Mouse (Mus musculus): Measurements from ENCODE around the gene Jag2. TPM values are rescaled to one million over a fixed set of nuclear protein-coding genes. Genes with fewer than 3 reads are reported as not detected.

Jag2 gene
- polyA plus RNA-seq, 2 experiments, result 0.09 to 0.51 TPM

GRCm38 (mm10) chr12:112861911-112862321 lies 67.7 kb downstream of the Jag2 start:
- DNase-seq (ENCODE audit: low read depth in 3 of 3, low spot score in 3 of 3) (no peak), ATAC-seq (ENCODE audit: insufficient read depth) (no peak)
- WGBS (ENCODE audit: insufficient replicate concordance), result 64% methylated on average over 9 of the region's 9 CpGs
- H3K27ac ChIP-seq, result no peak overlapping the region
- no peaks in the 10 kb centered on the region for H3K27me3 ChIP-seq (ENCODE audit: control insufficient read depth, insufficient read depth, low read length)
- no peaks in the 10 kb centered on the region for H3K36me3 ChIP-seq (replicated peaks; ENCODE audit: control insufficient read depth, insufficient read depth, low read depth)
- H3K9ac ChIP-seq (replicated peaks), result no peak overlapping the region
- H3K4me3 ChIP-seq (ENCODE audit: insufficient read depth in 1 of 2, low read depth in 2 of 2, low read length in 2 of 2), result no peak overlapping the region
- TF ChIP-seq EP300 (IDR thresholded peaks at IDR 0.05; ENCODE audit: low read depth) (no peak), CTCF (IDR thresholded peaks at IDR 0.05; ENCODE audit: low read depth) (no peak)
- no peaks in the 10 kb centered on the region for H3K9me3 ChIP-seq (ENCODE audit: control insufficient read depth, low read length)
- H3K4me1 ChIP-seq (replicated peaks; ENCODE audit: control insufficient read depth in 2 of 2, insufficient read depth in 2 of 2, low read length in 1 of 2), result peaks cover 0 to 3% of the 10 kb centered on the region in 2 experiments; a peak in 1 of 4 replicates
- no peak overlapping the region for H3K4me2 ChIP-seq (ENCODE audit: low read depth)

GRCm38 (mm10) chr12:112860765-112861164 lies 68.8 kb downstream of the Jag2 start:
- TF ChIP-seq CTCF (IDR thresholded peaks at IDR 0.05; ENCODE audit: low read depth) (no peak), EP300 (IDR thresholded peaks at IDR 0.05; ENCODE audit: low read depth) (no peak)
- H3K9me3 ChIP-seq (ENCODE audit: control insufficient read depth, low read length), result no peaks in the 10 kb centered on the region
- H3K36me3 ChIP-seq (replicated peaks; ENCODE audit: control insufficient read depth, insufficient read depth, low read depth), result no peaks in the 10 kb centered on the region
- H3K27ac ChIP-seq, result no peak overlapping the region
- 39% methylated on average over 7 of the region's 7 CpGs for WGBS (ENCODE audit: insufficient replicate concordance)
- no peak overlapping the region for H3K4me3 ChIP-seq (ENCODE audit: insufficient read depth in 1 of 2, low read depth in 2 of 2, low read length in 2 of 2)
- no peak overlapping the region for H3K4me2 ChIP-seq (ENCODE audit: low read depth)
- H3K4me1 ChIP-seq (replicated peaks; ENCODE audit: control insufficient read depth in 2 of 2, insufficient read depth in 2 of 2, low read length in 1 of 2), result peaks cover 0 to 3% of the 10 kb centered on the region in 2 experiments; a peak in 1 of 4 replicates
- DNase-seq (ENCODE audit: low read depth in 3 of 3, low spot score in 3 of 3) (no peak), ATAC-seq (ENCODE audit: insufficient read depth) (no peak)
- no peak overlapping the region for H3K9ac ChIP-seq (replicated peaks)
- H3K27me3 ChIP-seq (ENCODE audit: control insufficient read depth, insufficient read depth, low read length), result no peaks in the 10 kb centered on the region

GRCm38 (mm10) chr12:112859930-112860329 lies 69.6 kb downstream of the Jag2 start:
- ATAC-seq (ENCODE audit: insufficient read depth) (no peak), DNase-seq (ENCODE audit: low read depth in 3 of 3, low spot score in 3 of 3) (no peak)
- WGBS (ENCODE audit: insufficient replicate concordance), result 20% methylated on average over 8 of the region's 8 CpGs
- Histone ChIP-seq H3K9ac (replicated peaks) (no peak overlapping the region), H3K27ac (no peak overlapping the region), H3K4me2 (ENCODE audit: low read depth) (no peak overlapping the region), H3K4me3 (ENCODE audit: insufficient read depth in 1 of 2, low read depth in 2 of 2, low read length in 2 of 2) (no peak overlapping the region; a peak in 1 of 4 replicates), H3K36me3 (replicated peaks; ENCODE audit: control insufficient read depth, insufficient read depth, low read depth) (no peaks in the 10 kb centered on the region), H3K9me3 (ENCODE audit: control insufficient read depth, low read length) (no peaks in the 10 kb centered on the region), H3K4me1 (replicated peaks; ENCODE audit: control insufficient read depth in 2 of 2, insufficient read depth in 2 of 2, low read length in 1 of 2) (peaks cover 0 to 1% of the 10 kb centered on the region in 2 experiments; a peak in 1 of 4 replicates), H3K27me3 (ENCODE audit: control insufficient read depth, insufficient read depth, low read length) (no peaks in the 10 kb centered on the region)
- TF ChIP-seq CTCF (IDR thresholded peaks at IDR 0.05; ENCODE audit: low read depth), result no peak
- TF ChIP-seq EP300 (IDR thresholded peaks at IDR 0.05; ENCODE audit: low read depth), result no peak

- WGBS (ENCODE audit: insufficient replicate concordance), result 65% methylated on average over 9 of the region's 9 CpGs
- ATAC-seq (ENCODE audit: insufficient read depth), result no peak
- H3K4me2 ChIP-seq (ENCODE audit: low read depth), result no peak overlapping the region
These were observed 70.8 kb downstream of the Jag2 start for GRCm38 (mm10) chr12:112858581-112859336.

More at GRCm38 (mm10) chr12:112858581-112859336, 70.8 kb downstream of the Jag2 start:
- DNase-seq (ENCODE audit: low read depth in 3 of 3, low spot score in 3 of 3), result no peak
- Histone ChIP-seq H3K36me3 (replicated peaks; ENCODE audit: control insufficient read depth, insufficient read depth, low read depth) (no peaks in the 10 kb centered on the region), H3K9ac (replicated peaks) (no peak overlapping the region), H3K4me3 (ENCODE audit: insufficient read depth in 1 of 2, low read depth in 2 of 2, low read length in 2 of 2) (no peak overlapping the region), H3K4me1 (replicated peaks; ENCODE audit: control insufficient read depth in 2 of 2, insufficient read depth in 2 of 2, low read length in 1 of 2) (peaks cover 0 to 1% of the 10 kb centered on the region in 2 experiments; a peak in 1 of 4 replicates), H3K9me3 (ENCODE audit: control insufficient read depth, low read length) (no peaks in the 10 kb centered on the region), H3K27me3 (ENCODE audit: control insufficient read depth, insufficient read depth, low read length) (no peaks in the 10 kb centered on the region), H3K27ac (no peak overlapping the region)
- no peak for TF ChIP-seq EP300 (IDR thresholded peaks at IDR 0.05; ENCODE audit: low read depth)
- no peak for TF ChIP-seq CTCF (IDR thresholded peaks at IDR 0.05; ENCODE audit: low read depth)

Small RNA genes within 50 kb of the gene (microRNA-seq; reads per million reads assigned to microRNA genes)
- gene Mir6941, result not detected

Other genes with a start within 250 kb of the Jag2 start
- gene Cep170b, start 209.3 kb downstream of the Jag2 start, polyA plus RNA-seq (2012; rRNA removed), result 3.4 and 4.2 TPM in 2 replicates
- 1.9 and 2.6 TPM in 2 replicates for gene Cep170b, start 209.3 kb downstream of the Jag2 start, polyA plus RNA-seq (2014; fragmentation: Nextera tagmentation; extraction: Ambion mirVana)
- 13.3 and 14.3 TPM in 2 replicates for gene Pld4, start 169.1 kb downstream of the Jag2 start, polyA plus RNA-seq (2012; rRNA removed)
- gene Pld4, start 169.1 kb downstream of the Jag2 start, polyA plus RNA-seq (2014; fragmentation: Nextera tagmentation; extraction: Ambion mirVana), result 12.5 and 14.7 TPM in 2 replicates
- 0.06 and 0.10 TPM in 2 replicates for gene Ahnak2, start 127.1 kb downstream of the Jag2 start, polyA plus RNA-seq (2012; rRNA removed)
- 0.13 and 0.14 TPM in 2 replicates for gene Ahnak2, start 127.1 kb downstream of the Jag2 start, polyA plus RNA-seq (2014; fragmentation: Nextera tagmentation; extraction: Ambion mirVana)
- gene Clba1, start 120.8 kb downstream of the Jag2 start, polyA plus RNA-seq (2012; rRNA removed), result 0.15 and 0.21 TPM in 2 replicates
- 0.25 and 0.40 TPM in 2 replicates for gene Clba1, start 120.8 kb downstream of the Jag2 start, polyA plus RNA-seq (2014; fragmentation: Nextera tagmentation; extraction: Ambion mirVana)
- 34.1 and 39.9 TPM in 2 replicates for gene Cdca4, start 100.4 kb downstream of the Jag2 start, polyA plus RNA-seq (2012; rRNA removed)
- gene Cdca4, start 100.4 kb downstream of the Jag2 start, polyA plus RNA-seq (2014; fragmentation: Nextera tagmentation; extraction: Ambion mirVana), result 61.3 and 66.9 TPM in 2 replicates
- gene Gpr132, start 61.5 kb downstream of the Jag2 start, polyA plus RNA-seq (2012; rRNA removed), result 0.30 and 0.51 TPM in 2 replicates
- 0.16 and 0.27 TPM in 2 replicates for gene Gpr132, start 61.5 kb downstream of the Jag2 start, polyA plus RNA-seq (2014; fragmentation: Nextera tagmentation; extraction: Ambion mirVana)
- 6.3 and 7.5 TPM in 2 replicates for gene Nudt14, start 12.3 kb upstream of the Jag2 start, polyA plus RNA-seq (2012; rRNA removed)
- 16.9 and 18.4 TPM in 2 replicates for gene Nudt14, start 12.3 kb upstream of the Jag2 start, polyA plus RNA-seq (2014; fragmentation: Nextera tagmentation; extraction: Ambion mirVana)
- gene Btbd6, start 46.7 kb upstream of the Jag2 start, polyA plus RNA-seq (2012; rRNA removed), result 4.1 and 5.5 TPM in 2 replicates
- gene Btbd6, start 46.7 kb upstream of the Jag2 start, polyA plus RNA-seq (2014; fragmentation: Nextera tagmentation; extraction: Ambion mirVana), result 3.3 and 4.6 TPM in 2 replicates
- 21.5 and 32.0 TPM in 2 replicates for gene Brf1, start 70.9 kb upstream of the Jag2 start, polyA plus RNA-seq (2012; rRNA removed)
- gene Brf1, start 70.9 kb upstream of the Jag2 start, polyA plus RNA-seq (2014; fragmentation: Nextera tagmentation; extraction: Ambion mirVana), result 19.5 and 22.5 TPM in 2 replicates
- gene Pacs2, start 84.7 kb upstream of the Jag2 start, polyA plus RNA-seq (2012; rRNA removed), result 9.1 and 11.7 TPM in 2 replicates
- gene Pacs2, start 84.7 kb upstream of the Jag2 start, polyA plus RNA-seq (2014; fragmentation: Nextera tagmentation; extraction: Ambion mirVana), result 3.7 and 5.4 TPM in 2 replicates
- gene Tex22, start 144.7 kb upstream of the Jag2 start, polyA plus RNA-seq (2012; rRNA removed), result 0.02 TPM in 1 of 2 replicates, not detected in the other
- not detected in 2 replicates for gene Tex22, start 144.7 kb upstream of the Jag2 start, polyA plus RNA-seq (2014; fragmentation: Nextera tagmentation; extraction: Ambion mirVana)
- gene Mta1, start 168.5 kb upstream of the Jag2 start, polyA plus RNA-seq (2012; rRNA removed), result 22.4 and 22.6 TPM in 2 replicates
- gene Mta1, start 168.5 kb upstream of the Jag2 start, polyA plus RNA-seq (2014; fragmentation: Nextera tagmentation; extraction: Ambion mirVana), result 4.7 and 6.3 TPM in 2 replicates
- gene Crip2, start 210.5 kb upstream of the Jag2 start, polyA plus RNA-seq (2012; rRNA removed), result 29.3 and 37.4 TPM in 2 replicates
- gene Crip2, start 210.5 kb upstream of the Jag2 start, polyA plus RNA-seq (2014; fragmentation: Nextera tagmentation; extraction: Ambion mirVana), result 35.0 and 38.1 TPM in 2 replicates
- gene Crip1, start 216.5 kb upstream of the Jag2 start, polyA plus RNA-seq (2012; rRNA removed), result 41.5 and 87.7 TPM in 2 replicates
- gene Crip1, start 216.5 kb upstream of the Jag2 start, polyA plus RNA-seq (2014; fragmentation: Nextera tagmentation; extraction: Ambion mirVana), result 100.0 and 101 TPM in 2 replicates
- gene Tedc1, start 226.6 kb upstream of the Jag2 start, polyA plus RNA-seq (2012; rRNA removed), result 8.2 and 12.0 TPM in 2 replicates
- 6.4 and 6.8 TPM in 2 replicates for gene Tedc1, start 226.6 kb upstream of the Jag2 start, polyA plus RNA-seq (2014; fragmentation: Nextera tagmentation; extraction: Ambion mirVana)